ENCODE assay signal across 8 mouse cellular contexts in genomic region chr7:135495303-135495702, GRCm38 (mm10). TPM values are rescaled to one million over a fixed set of nuclear protein-coding genes. Genes with fewer than 3 reads are reported as not detected.
DNase-seq lines count a peak whose midpoint lies in the region; ATAC-seq and TF ChIP-seq lines count a peak whose summit lies in the region.
"Had no signal": no experiment of that assay in that cellular context is flagged by ENCODE, and none has a peak within 500 bp of the region (broad histone marks: within the 10 kb centered on the region; RNA-seq: fewer than 3 reads in every experiment).

No protein-coding gene starts in this region.

- no peaks in the 10 kb centered on the region for H3K27me3 ChIP-seq in hindbrain, postnatal 0 days (ENCODE audit: insufficient read depth, low read length)
- no peaks in the 10 kb centered on the region for H3K27me3 ChIP-seq in hindbrain, embryonic 13.5 days
- H3K27me3 ChIP-seq in CH12.LX (replicated peaks) = no peaks in the 10 kb centered on the region
- no peaks in the 10 kb centered on the region for H3K27me3 ChIP-seq in Patski
- H3K27me3 ChIP-seq in intestine, embryonic 15.5 days (replicated peaks) = no peaks in the 10 kb centered on the region

- 48% methylated on average over 3 of the region's 3 CpGs for WGBS in hindbrain, postnatal 0 days
- WGBS in hindbrain, embryonic 13.5 days = 52% methylated on average over 3 of the region's 3 CpGs
- WGBS in intestine, embryonic 15.5 days = 29% methylated on average over 3 of the region's 3 CpGs

- TF ChIP-seq CTCF in hindbrain, postnatal 0 days (IDR thresholded peaks at IDR 0.05; ENCODE audit: low read depth) = peak; percentile 67
- TF ChIP-seq CTCF in CH12.LX (conservative IDR thresholded peaks at IDR 0.05 in 1 of 2, IDR thresholded peaks at IDR 0.05 in 1 of 2; ENCODE audit: low read depth in 2 of 2, low read length in 2 of 2) (peak in 1 of 2 experiments; percentile 79; a peak in 2 of 4 replicates), Patski (IDR thresholded peaks at IDR 0.05) (peak; percentile 73)

- H3K4me2 ChIP-seq in hindbrain, postnatal 0 days (ENCODE audit: low read depth, low read length) = no peak overlapping the region
- no peak overlapping the region for H3K4me2 ChIP-seq in hindbrain, embryonic 13.5 days
- H3K4me2 ChIP-seq in CH12.LX (ENCODE audit: insufficient read depth, low read depth, poor library complexity, severe bottlenecking) = no peak overlapping the region
- H3K4me2 ChIP-seq in intestine, embryonic 15.5 days (replicated peaks) = no peak overlapping the region

- TF ChIP-seq RAD21 in CH12.LX (IDR thresholded peaks at IDR 0.05; ENCODE audit: low read depth, low read length) = peak; percentile 72

- in situ Hi-C loops in CH12.LX (cut with MboI; ENCODE audit: low pct_ligation_motif_present, low pct_unique_long_range_greater_than_20kb, low sequenced_read_pairs) (loop anchor here (10.0 to 25.0 kb wide), 3 partner anchors 169 to 1633 kb away; no protein-coding TSS in a partner anchor), Patski (cut with MboI; ENCODE audit: low pct_unique_long_range_greater_than_20kb) (loop anchor here (25.0 kb wide), 1 partner anchor 1833 kb away; no protein-coding TSS in a partner anchor)

- no peaks in the 10 kb centered on the region for H3K36me3 ChIP-seq in hindbrain, postnatal 0 days (ENCODE audit: insufficient read depth, low read length)
- H3K36me3 ChIP-seq in hindbrain, embryonic 13.5 days = no peaks in the 10 kb centered on the region
- H3K36me3 ChIP-seq in CH12.LX (replicated peaks in 1 of 2; ENCODE audit: control insufficient read depth in 1 of 2, insufficient read depth in 1 of 2, low read length in 1 of 2) = no peaks in the 10 kb centered on the region
- no peaks in the 10 kb centered on the region for H3K36me3 ChIP-seq in intestine, embryonic 15.5 days

- H3K9me3 ChIP-seq in hindbrain, postnatal 0 days (ENCODE audit: low read length) = no peaks in the 10 kb centered on the region
- H3K9me3 ChIP-seq in hindbrain, embryonic 13.5 days = peaks cover 7% of the 10 kb centered on the region; the same call in 1 of the 2 replicates
- H3K9me3 ChIP-seq in CH12.LX (replicated peaks; ENCODE audit: low read length) = peaks cover 8% of the 10 kb centered on the region
- H3K9me3 ChIP-seq in intestine, embryonic 15.5 days = no peaks in the 10 kb centered on the region

- no peak overlapping the region for H3K4me3 ChIP-seq in hindbrain, postnatal 0 days (ENCODE audit: low read length)
- no peak overlapping the region for H3K4me3 ChIP-seq in hindbrain, embryonic 13.5 days
- H3K4me3 ChIP-seq in CH12.LX (replicated peaks in 1 of 3; ENCODE audit: low read depth in 2 of 3, low read length in 2 of 3, poor library complexity in 1 of 3) = no peak overlapping the region
- no peak overlapping the region for H3K4me3 ChIP-seq in intestine, embryonic 15.5 days (replicated peaks)

- POLR2A ChIA-PET in Patski (lab: Charles Lee) = no interaction called here

- H3K4me1 ChIP-seq in hindbrain, postnatal 0 days (ENCODE audit: insufficient read depth, low read length) = no peaks in the 10 kb centered on the region
- H3K4me1 ChIP-seq in hindbrain, embryonic 13.5 days (replicated peaks) = no peaks in the 10 kb centered on the region
- H3K4me1 ChIP-seq in CH12.LX (ENCODE audit: control insufficient read depth in 1 of 2, insufficient read depth in 2 of 2) = peaks cover 3 to 9% of the 10 kb centered on the region in 2 experiments; a peak in 3 of 4 replicates
- H3K4me1 ChIP-seq in intestine, embryonic 15.5 days (replicated peaks) = no peaks in the 10 kb centered on the region

- no peak for TF ChIP-seq POLR2A in CH12.LX (IDR thresholded peaks at IDR 0.05; ENCODE audit: low read depth, low read length)

- H3K79me2 ChIP-seq in CH12.LX (replicated peaks; ENCODE audit: control insufficient read depth, extremely low read depth, insufficient read depth, poor library complexity, severe bottlenecking) = no peaks in the 10 kb centered on the region

- H3K9ac ChIP-seq in hindbrain, postnatal 0 days (replicated peaks; ENCODE audit: low read length) = no peak overlapping the region
- no peak overlapping the region for H3K9ac ChIP-seq in hindbrain, embryonic 13.5 days
- no peak overlapping the region for H3K9ac ChIP-seq in CH12.LX (ENCODE audit: insufficient read depth, low read depth)
- no peak overlapping the region for H3K9ac ChIP-seq in intestine, embryonic 15.5 days

- no peak for TF ChIP-seq EP300 in CH12.LX (IDR thresholded peaks at IDR 0.05; ENCODE audit: low read length)

- CTCF ChIA-PET in Patski (lab: Charles Lee) = interaction anchor here (1.1 to 2.4 kb wide), 4 partner anchors 8 to 241 kb away, joined by 3 to 10 read pairs (median 4); no protein-coding TSS in a partner anchor

- DNase-seq in hindbrain, postnatal 0 days (ENCODE audit: low spot score) = peak; percentile 44
- DNase-seq in CH12.LX (ENCODE audit: extremely low read depth) (no peak), Patski (ENCODE audit: low read depth, low spot score) (no peak)
- no peak for DNase-seq in urinary bladder, postnatal 25 days (ENCODE audit: low spot score)
- no peak for DNase-seq in gastrocnemius, adult 18-20 months (ENCODE audit: low spot score)

- dilution Hi-C loops in CH12.LX (cut with MboI; ENCODE audit: extremely low pct_ligation_motif_present, extremely low pct_unique_long_range_greater_than_20kb, low sequenced_read_pairs) = no loop called here

- no peak overlapping the region for H3K27ac ChIP-seq in hindbrain, postnatal 0 days
- no peak overlapping the region for H3K27ac ChIP-seq in hindbrain, embryonic 13.5 days
- no peak overlapping the region for H3K27ac ChIP-seq in CH12.LX (ENCODE audit: insufficient read depth, low read depth)
- H3K27ac ChIP-seq in intestine, embryonic 15.5 days = no peak overlapping the region

- peak; percentile 27; the same call in 1 of the 2 replicates for ATAC-seq in hindbrain, postnatal 0 days
- ATAC-seq in hindbrain, embryonic 13.5 days (ENCODE audit: low FRiP score) = no peak
- no peak for ATAC-seq in Patski
- ATAC-seq in intestine, embryonic 15.5 days = peak; percentile 41; the same call in 1 of the 2 replicates

TF ChIP-seq in CH12.LX, 34 proteins besides CTCF, POLR2A, EP300 and RAD21:
- TF ChIP-seq SMC3 (IDR thresholded peaks at IDR 0.05; ENCODE audit: low read depth, low read length) (peak; percentile 86), PAX5 (IDR thresholded peaks at IDR 0.05; ENCODE audit: low read length) (no peak), BHLHE40 (IDR thresholded peaks at IDR 0.05; ENCODE audit: low read depth, low read length) (no peak), SIN3A (IDR thresholded peaks at IDR 0.05; ENCODE audit: low read length) (no peak), ZC3H11A (IDR thresholded peaks at IDR 0.05; ENCODE audit: low read depth, low read length) (peak; percentile 43), E2F4 (IDR thresholded peaks at IDR 0.05; ENCODE audit: insufficient replicate concordance, low read depth, low read length) (no peak), NRF1 (IDR thresholded peaks at IDR 0.05; ENCODE audit: low read depth, low read length) (no peak), JUND (conservative IDR thresholded peaks at IDR 0.05; ENCODE audit: low read depth, low read length) (no peak), MAZ (IDR thresholded peaks at IDR 0.05; ENCODE audit: low read depth, low read length) (no peak), IRF4 (IDR thresholded peaks at IDR 0.05; ENCODE audit: low read depth, low read length) (no peak), MYC (IDR thresholded peaks at IDR 0.05; ENCODE audit: low read depth, low read length) (no peak), RCOR1 (conservative IDR thresholded peaks at IDR 0.05; ENCODE audit: low read depth, low read length) (no peak), ETS1 (conservative IDR thresholded peaks at IDR 0.05; ENCODE audit: low read depth, low read length) (no peak), TBP (conservative IDR thresholded peaks at IDR 0.05; ENCODE audit: low read depth, low read length) (no peak), CHD1 (IDR thresholded peaks at IDR 0.05; ENCODE audit: low read depth, low read length) (no peak), MEF2A (IDR thresholded peaks at IDR 0.05; ENCODE audit: borderline replicate concordance, low read depth, low read length) (no peak)

RNA-seq across cellular contexts. Expression of gene Clrn3, which starts 33.2 kb away (rescaled TPM):
- not detected in 2 replicates for total RNA-seq in hindbrain, postnatal 0 days (2014; rRNA removed)
- polyA plus RNA-seq in hindbrain, postnatal 0 days (2015; fragmentation: Nextera tagmentation; extraction: Ambion mirVana) = not detected in 2 replicates
- 0.05 TPM in 1 of 2 replicates, not detected in the other for polyA plus RNA-seq in hindbrain, embryonic 13.5 days (2015; fragmentation: Nextera tagmentation; extraction: Ambion mirVana)
- total RNA-seq in CH12.LX (2012; rRNA removed) = not detected in 2 replicates
- not detected in 2 replicates for total RNA-seq in CH12.LX (2014; rRNA removed)
- not detected in 2 replicates for polyA plus RNA-seq in CH12.LX (2012; ENCODE audit: insufficient read length, low read depth)
- polyA plus RNA-seq in Patski (2021) = not detected
- polyA plus RNA-seq in intestine, embryonic 15.5 days (2015; fragmentation: Nextera tagmentation; extraction: Ambion mirVana) = 28.1 and 30.2 TPM in 2 replicates
- not detected for total RNA-seq in gastrocnemius, adult 18-20 months (2021)
- total RNA-seq: adrenal gland, adult 18-20 months had no signal

RNA-seq across cellular contexts. Expression of gene Ptpre, which starts 42.0 kb away (rescaled TPM):
- total RNA-seq in hindbrain, postnatal 0 days (2014; rRNA removed) = 12.4 and 13.5 TPM in 2 replicates
- 8.0 and 8.2 TPM in 2 replicates for polyA plus RNA-seq in hindbrain, postnatal 0 days (2015; fragmentation: Nextera tagmentation; extraction: Ambion mirVana)
- 4.1 and 4.4 TPM in 2 replicates for polyA plus RNA-seq in hindbrain, embryonic 13.5 days (2015; fragmentation: Nextera tagmentation; extraction: Ambion mirVana)
- total RNA-seq in CH12.LX (2012; rRNA removed) = 5.3 and 6.9 TPM in 2 replicates
- 2.3 and 2.4 TPM in 2 replicates for total RNA-seq in CH12.LX (2014; rRNA removed)
- polyA plus RNA-seq in CH12.LX (2012; ENCODE audit: insufficient read length, low read depth) = 3.2 and 3.7 TPM in 2 replicates
- polyA plus RNA-seq in Patski (2021) = 8.8 TPM
- polyA plus RNA-seq in intestine, embryonic 15.5 days (2015; fragmentation: Nextera tagmentation; extraction: Ambion mirVana) = 2.4 and 2.6 TPM in 2 replicates
- total RNA-seq in gastrocnemius, adult 18-20 months (2021) = 1 to 10 TPM in 1 of 2 experiments, under 1 TPM in 1; 0.84 to 1.5 TPM

Comparison
In these comparisons a context has a peak if more than half of its experiments do, and no peak if none do; other contexts are left out.
1. ATAC-seq: peak in hindbrain, postnatal 0 days (single experiment) and intestine, embryonic 15.5 days (single experiment); none in hindbrain, embryonic 13.5 days (single experiment) and Patski (single experiment).
2. RNA of gene Clrn3, which starts 33.2 kb away (polyA plus RNA-seq): 28.1 to 30.2 TPM in intestine, embryonic 15.5 days; 0.05 TPM in hindbrain, embryonic 13.5 days, not detected in CH12.LX, not detected in hindbrain, postnatal 0 days and not detected in Patski (single experiment); every median in the first group is over 10 times any median in the second.